Mouse (Mus musculus) kidney, adult 11 months (tissue): Measurements from ENCODE around the gene Nfs1.
"Not testable (repeated sequence)": the region's sequence is repeated elsewhere in the genome, so short reads cannot be mapped to it uniquely, and the experiment has no call there.

Source experiments
- DNase-seq: peaks from one replicate; pipeline ENCODE4 v3.0.0; 2022

Nfs1 gene

GRCm38 (mm10) chr2:156143953-156144724, at the start of gene Nfs1, which contains the start of gene Romo1:
TSS of gene Nfs1 (minus strand) at chr2:156144186.
TSS of gene Romo1 (plus strand) at chr2:156144039.
- peak; percentile 87 for DNase-seq

GRCm38 (mm10) chr2:156193066-156193862, 49.3 kb upstream of the Nfs1 start:
- no peak for DNase-seq

GRCm38 (mm10) chr2:156192068-156192467, 48.1 kb upstream of the Nfs1 start:
- DNase-seq: no peak

- no peak for DNase-seq
Measured at GRCm38 (mm10) chr2:156191540-156191939, 47.6 kb upstream of the Nfs1 start.

GRCm38 (mm10) chr2:156190004-156190896, 46.3 kb upstream of the Nfs1 start:
- no peak for DNase-seq

- DNase-seq: not testable (repeated sequence)
Measured at GRCm38 (mm10) chr2:156189241-156189640, 45.3 kb upstream of the Nfs1 start.

- no peak for DNase-seq
Measured at GRCm38 (mm10) chr2:156181592-156181991, 37.6 kb upstream of the Nfs1 start.

GRCm38 (mm10) chr2:156180824-156181590, 37.0 kb upstream of the Nfs1 start:
- DNase-seq: no peak

- DNase-seq: peak; percentile 99
Measured at GRCm38 (mm10) chr2:156180094-156180821, 36.3 kb upstream of the Nfs1 start, which contains the start of gene Rbm39. TSS of gene Rbm39 (minus strand) at chr2:156180238.

DNA sequence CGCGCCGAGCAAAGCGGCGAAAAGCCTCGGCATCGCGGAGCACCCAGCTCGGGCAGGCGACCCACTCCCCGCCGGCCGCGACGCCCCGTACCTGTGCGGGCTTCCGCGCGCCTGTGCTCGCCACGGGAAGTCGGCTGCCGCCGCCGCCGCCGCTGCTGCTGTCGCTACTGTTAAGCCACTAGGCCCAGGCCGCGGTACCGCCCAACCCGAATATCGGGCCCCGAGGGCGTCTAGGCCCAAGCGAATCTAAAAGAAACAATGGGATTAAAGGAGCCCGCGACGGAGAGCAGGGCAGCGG, 35.8 kb upstream of the Nfs1 start:
- DNase-seq: no peak

DNA sequence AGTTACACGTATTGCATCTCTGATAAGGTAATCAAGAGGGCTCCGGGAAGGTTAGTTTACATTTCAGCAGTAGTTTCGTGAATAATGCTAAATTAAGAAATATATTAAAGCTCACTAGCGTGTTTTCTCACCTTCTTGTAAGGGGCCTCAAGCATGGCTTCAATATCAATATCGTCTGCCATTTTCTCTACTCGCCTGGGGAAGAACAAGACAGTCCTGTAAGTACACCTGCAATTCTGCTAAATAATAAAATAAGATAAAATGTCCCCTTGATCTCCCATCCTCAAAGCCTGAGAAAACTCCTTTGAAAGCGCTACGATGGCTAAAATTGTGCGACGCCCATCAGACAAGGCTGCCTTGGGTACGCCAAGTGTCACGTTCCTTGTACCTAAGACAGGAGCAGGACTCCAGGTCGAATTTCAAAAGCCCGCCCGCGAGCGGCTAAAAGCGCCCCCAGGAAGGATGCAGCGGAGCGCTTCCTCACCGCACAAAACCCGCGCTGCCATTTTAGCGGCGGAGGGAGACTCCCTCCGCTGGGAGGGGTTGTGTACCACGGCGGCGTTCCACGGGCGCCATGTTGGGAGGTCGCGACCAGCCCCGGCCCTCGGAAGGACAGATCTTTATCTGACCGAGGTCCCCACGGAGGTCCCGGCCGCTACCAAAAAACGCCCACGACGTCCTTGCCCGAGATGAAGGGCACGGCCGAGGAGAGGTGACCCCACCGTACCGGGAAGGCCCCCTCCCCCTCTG, 35.2 kb upstream of the Nfs1 start:
- peak; percentile 69 for DNase-seq

GRCm38 (mm10) chr2:156177651-156178050, 33.7 kb upstream of the Nfs1 start:
- DNase-seq: no peak

DNA sequence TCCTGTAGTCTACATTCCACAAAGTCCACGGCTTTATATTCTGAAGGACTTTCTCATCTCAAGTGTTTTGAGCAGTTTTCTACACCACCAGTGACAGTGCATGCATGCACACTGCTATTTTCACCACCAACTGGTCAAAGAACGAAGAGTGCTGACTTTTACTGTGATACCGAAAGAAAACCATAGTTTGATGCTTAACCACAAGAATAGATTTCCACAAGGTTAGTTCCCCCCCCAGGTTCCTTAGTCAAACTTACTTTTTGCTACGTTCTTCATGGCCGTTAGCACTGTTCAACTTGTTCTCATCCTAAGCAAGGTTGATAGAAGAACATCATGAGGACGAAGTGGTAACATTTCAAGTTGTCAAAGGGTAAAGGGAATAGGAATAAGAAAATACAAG, 33.1 kb upstream of the Nfs1 start:
- DNase-seq: no peak

DNA sequence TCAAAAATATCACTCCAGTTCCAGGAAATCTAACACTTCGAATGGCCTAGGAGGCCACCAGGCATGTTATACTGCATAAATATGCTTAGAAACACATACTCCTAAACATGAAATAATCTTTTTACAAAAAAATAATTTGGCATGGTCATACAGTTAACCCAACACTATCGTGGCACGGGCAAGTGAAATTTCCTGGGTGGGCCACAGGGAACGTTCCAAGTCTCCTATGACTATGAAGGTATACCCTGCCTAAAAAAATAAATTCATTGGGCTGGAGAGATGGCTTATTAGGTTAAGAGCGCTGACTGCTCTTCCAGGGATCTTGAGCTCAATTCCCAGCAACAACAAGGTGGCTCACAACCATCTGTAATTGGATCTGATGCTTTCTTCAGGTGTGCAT, 22.6 kb upstream of the Nfs1 start:
- no peak for DNase-seq

DNA sequence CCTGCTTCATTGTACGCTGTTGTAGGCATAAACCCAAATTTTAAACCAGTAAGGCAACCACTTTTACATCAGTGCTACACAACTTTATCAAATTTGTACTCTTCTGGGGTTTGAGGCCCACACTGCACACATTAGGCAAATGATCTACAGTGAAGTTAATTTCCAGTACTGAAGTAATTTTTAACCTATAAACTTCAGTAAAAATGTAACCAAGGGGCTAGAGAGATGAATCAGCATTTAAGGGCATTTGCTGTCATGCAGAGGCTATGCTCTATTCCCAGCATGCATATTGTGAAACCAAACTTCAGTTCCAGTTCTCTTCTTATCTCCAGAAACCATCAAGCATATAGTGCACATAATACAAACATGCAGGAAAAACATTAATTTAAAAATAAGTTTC, 21.5 kb upstream of the Nfs1 start:
- DNase-seq: no peak

DNA sequence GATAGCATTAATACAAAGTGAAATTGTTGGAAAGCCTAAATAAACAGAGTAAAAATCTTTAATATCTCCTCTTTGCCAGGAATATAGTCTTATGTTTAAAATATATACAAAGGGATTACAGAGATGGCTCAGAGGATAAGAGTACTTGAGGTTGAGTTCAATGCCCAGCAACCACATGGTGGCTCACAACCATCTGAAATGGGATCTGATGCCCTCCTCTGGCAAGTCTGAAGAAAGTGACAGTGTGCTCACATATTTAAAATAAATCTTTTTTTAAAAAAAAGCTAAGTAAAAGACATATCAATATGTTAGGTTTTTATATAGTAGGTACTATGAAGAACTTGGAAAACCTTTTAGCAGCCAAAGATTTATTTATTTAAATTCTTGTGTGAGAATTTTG, 7.6 kb upstream of the Nfs1 start:
- DNase-seq: no peak

DNA sequence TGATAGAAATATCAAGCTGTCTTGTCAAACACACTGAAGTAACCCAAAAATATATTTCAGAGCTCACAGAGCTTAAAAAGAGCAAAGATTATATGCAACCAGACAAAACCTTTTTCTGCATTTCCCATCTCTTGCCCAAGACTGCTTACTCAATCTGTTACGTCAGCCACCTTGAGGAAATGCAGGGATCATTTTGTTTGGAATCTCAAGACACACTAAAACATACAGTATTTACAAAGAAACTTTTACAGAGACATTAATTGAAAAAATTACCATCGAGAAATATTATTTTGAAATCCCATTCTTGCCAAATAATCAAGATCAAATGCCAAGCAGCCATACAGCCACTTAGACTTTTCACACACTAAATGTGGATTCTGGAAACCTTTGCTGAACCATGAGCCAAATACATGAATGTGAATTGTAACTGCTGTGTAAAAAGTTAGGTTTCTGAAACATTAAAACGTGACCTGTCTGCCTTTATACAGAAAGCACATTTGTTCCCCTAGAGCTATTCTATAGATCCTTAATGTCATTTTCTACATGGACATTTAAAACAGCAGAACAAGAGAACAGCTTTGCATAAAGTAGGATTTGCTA, 3.4 kb upstream of the Nfs1 start:
- DNase-seq: no peak

DNA sequence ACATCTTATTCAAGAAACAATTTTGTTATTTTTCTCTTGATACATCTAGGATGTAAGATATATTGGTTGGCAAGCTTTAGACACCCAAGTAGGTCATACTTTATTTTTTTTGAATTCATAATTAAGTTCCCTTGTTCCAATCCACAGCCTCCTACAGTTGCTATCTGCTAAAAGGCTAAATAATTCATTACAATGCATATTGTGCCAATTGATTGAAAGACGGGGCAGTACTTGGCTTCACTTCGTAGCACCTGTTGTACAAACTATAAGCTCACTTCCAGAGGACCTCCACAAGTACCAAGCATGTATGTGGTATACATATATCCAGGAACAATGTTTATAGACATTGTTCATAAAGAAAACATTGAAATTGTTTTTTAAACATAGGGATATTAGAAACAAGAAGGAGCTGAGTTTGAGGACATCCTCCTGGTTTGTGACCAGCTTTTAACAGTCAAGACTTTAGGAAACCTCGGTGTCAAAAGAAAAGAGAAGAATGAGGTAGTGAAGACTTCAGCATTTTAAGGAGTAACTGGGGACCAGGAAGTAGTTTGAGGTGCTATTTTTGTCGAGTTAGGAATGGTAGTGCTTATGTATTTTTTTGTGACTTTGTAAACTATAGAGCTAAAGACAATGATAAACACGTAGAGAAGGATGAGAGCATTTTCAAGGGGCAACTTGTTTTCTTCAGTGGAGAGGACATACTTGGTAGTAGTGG, 2.4 kb upstream of the Nfs1 start:
- DNase-seq: no peak

GRCm38 (mm10) chr2:156145486-156146130, 1.6 kb upstream of the Nfs1 start:
- no peak for DNase-seq
